Mouse (Mus musculus) ES-Bruce4 (cell line): ENCODE measurements around the gene Nwd2. TPM values are rescaled to one million over a fixed set of nuclear protein-coding genes. Genes with fewer than 3 reads are reported as not detected.

ENCODE experiments used
- H3K27ac ChIP-seq: 2 replicates; pipeline ENCODE4 v1.5.1; 2012; ENCODE audit warnings: low read length, inconsistent platforms; ENCODE audit not compliant: insufficient read depth
- H3K27me3 ChIP-seq: 2 replicates; pipeline ENCODE4 v1.6.1; 2012; ENCODE audit warnings: mild to moderate bottlenecking, low read length, inconsistent platforms; ENCODE audit not compliant: control insufficient read depth, poor library complexity, insufficient read depth, severe bottlenecking
- H3K36me3 ChIP-seq: 2 replicates; pipeline ENCODE4 v1.6.1; 2012; ENCODE audit warnings: inconsistent platforms, mild to moderate bottlenecking, low read length, moderate library complexity; ENCODE audit not compliant: control insufficient read depth, poor library complexity, insufficient read depth, severe bottlenecking
- H3K4me1 ChIP-seq: one replicate; pipeline ENCODE4 v1.8.1; 2011; ENCODE audit warnings: low read length; ENCODE audit not compliant: control insufficient read depth, insufficient read depth
- H3K4me3 ChIP-seq: 2 replicates; pipeline ENCODE4 v1.5.1; 2011; ENCODE audit warnings: low read depth, mild to moderate bottlenecking, low read length
- H3K9ac ChIP-seq: 2 replicates; pipeline ENCODE4 v1.6.1; 2012; ENCODE audit warnings: low read depth, mild to moderate bottlenecking, inconsistent platforms; ENCODE audit not compliant: poor library complexity, severe bottlenecking
- H3K9me3 ChIP-seq: replicated peaks from 2 replicates; pipeline ENCODE4 v1.6.1; 2012; ENCODE audit warnings: mild to moderate bottlenecking, low read length, inconsistent platforms; ENCODE audit not compliant: control insufficient read depth, poor library complexity, insufficient read depth, severe bottlenecking
- CTCF ChIP-seq: IDR thresholded peaks from one replicate; pipeline ENCODE4 v1.8.1; 2011; ENCODE audit warnings: low read depth, low read length
- EP300 ChIP-seq: IDR thresholded peaks from 2 replicates; pipeline ENCODE4 v1.6.1; 2011; ENCODE audit warnings: low read depth, low read length; ENCODE audit not compliant: insufficient read depth
- POLR2A ChIP-seq: IDR thresholded peaks from one replicate; pipeline ENCODE4 v1.8.1; 2011; ENCODE audit warnings: low read length; ENCODE audit not compliant: insufficient read depth
- polyA plus RNA-seq: library from polyadenylated mRNA; stranded (reverse); fragments of >200 nt; gene quantifications from 2 replicates; pipeline ENCODE4 v1.2.4, GENCODE M21; 2011; ENCODE audit warnings: low read depth; ENCODE audit not compliant: missing spikeins, insufficient read depth, insufficient read length

Gene Nwd2
- not detected in 2 replicates for polyA plus RNA-seq

GRCm38 (mm10) chr5:63649070-63649532 lies at the start of gene Nwd2:
Gene Nwd2 (plus strand): TSS chr5:63649102.
- H3K4me3 ChIP-seq, result peak within 1 kb of the TSS; percentile 48
- H3K27me3 ChIP-seq, result peaks cover 15% of the 10 kb centered on the region
- H3K27ac ChIP-seq, result no peak within 1 kb of the TSS

GRCm38 (mm10) chr5:63607447-63607846 lies 41.5 kb upstream of the Nwd2 start:
- Histone ChIP-seq H3K27me3 (no peaks in the 10 kb centered on the region), H3K4me1 (no peaks in the 10 kb centered on the region), H3K27ac (no peak overlapping the region), H3K36me3 (no peaks in the 10 kb centered on the region), H3K9me3 (no peaks in the 10 kb centered on the region), H3K9ac (no peak overlapping the region), H3K4me3 (no peak overlapping the region)
- TF ChIP-seq POLR2A, result no peak
- no peak for TF ChIP-seq EP300
- TF ChIP-seq CTCF, result no peak

More at GRCm38 (mm10) chr5:63649070-63649532, at the start of gene Nwd2:
- no peaks in the 10 kb centered on the region for H3K36me3 ChIP-seq
- no peaks in the 10 kb centered on the region for H3K9me3 ChIP-seq
- peak within 1 kb of the TSS; percentile 44 for H3K9ac ChIP-seq
- no peak for TF ChIP-seq CTCF
- TF ChIP-seq POLR2A, result no peak
- no peak for TF ChIP-seq EP300
- H3K4me1 ChIP-seq, result no peaks in the 10 kb centered on the region

- H3K27me3 ChIP-seq, result no peaks in the 10 kb centered on the region
- H3K9ac ChIP-seq, result no peak overlapping the region
- H3K27ac ChIP-seq, result no peak overlapping the region
- H3K36me3 ChIP-seq, result no peaks in the 10 kb centered on the region
- no peaks in the 10 kb centered on the region for H3K9me3 ChIP-seq
- H3K4me3 ChIP-seq, result no peak overlapping the region
- TF ChIP-seq EP300 (no peak), POLR2A (no peak), CTCF (no peak)
- no peaks in the 10 kb centered on the region for H3K4me1 ChIP-seq
Measured at GRCm38 (mm10) chr5:63616792-63617668, 31.9 kb upstream of the Nwd2 start.

DNA sequence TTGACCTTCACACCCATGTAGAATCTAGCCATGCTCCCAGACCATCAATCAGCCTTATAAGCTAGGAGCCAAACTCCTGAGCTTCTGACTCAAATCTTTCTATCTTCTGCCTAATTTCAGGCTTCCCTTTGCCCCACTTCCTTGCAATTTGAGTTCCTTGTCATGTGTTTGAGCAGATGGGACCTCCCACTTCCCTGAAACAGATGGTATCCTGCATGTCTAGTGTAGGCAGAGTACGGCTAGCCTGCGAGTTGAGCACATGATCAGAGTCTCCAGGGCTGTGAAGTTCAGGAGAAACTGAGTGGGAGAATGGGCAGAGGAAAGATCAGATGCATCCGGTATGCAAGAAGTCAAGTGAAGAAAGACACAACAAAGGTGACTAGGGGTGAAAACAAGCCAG lies 24.8 kb upstream of the Nwd2 start:
- no peak overlapping the region for H3K9ac ChIP-seq
- H3K27me3 ChIP-seq, result no peaks in the 10 kb centered on the region
- no peaks in the 10 kb centered on the region for H3K4me1 ChIP-seq
- H3K36me3 ChIP-seq, result no peaks in the 10 kb centered on the region
- H3K27ac ChIP-seq, result no peak overlapping the region
- H3K4me3 ChIP-seq, result no peak overlapping the region
- H3K9me3 ChIP-seq, result no peaks in the 10 kb centered on the region
- TF ChIP-seq CTCF, result no peak
- no peak for TF ChIP-seq EP300
- TF ChIP-seq POLR2A, result no peak

- H3K36me3 ChIP-seq, result no peaks in the 10 kb centered on the region
- H3K9me3 ChIP-seq, result no peaks in the 10 kb centered on the region
- H3K9ac ChIP-seq, result no peak overlapping the region
- TF ChIP-seq EP300 (no peak), POLR2A (no peak), CTCF (no peak)
- H3K27me3 ChIP-seq, result no peaks in the 10 kb centered on the region
- no peaks in the 10 kb centered on the region for H3K4me1 ChIP-seq
- H3K4me3 ChIP-seq, result no peak overlapping the region
- H3K27ac ChIP-seq, result no peak overlapping the region
Measured at GRCm38 (mm10) chr5:63627832-63628530, 20.9 kb upstream of the Nwd2 start.

- Histone ChIP-seq H3K27me3 (no peaks in the 10 kb centered on the region), H3K9ac (no peak overlapping the region), H3K27ac (no peak overlapping the region), H3K9me3 (no peaks in the 10 kb centered on the region), H3K4me3 (no peak overlapping the region), H3K36me3 (no peaks in the 10 kb centered on the region), H3K4me1 (no peaks in the 10 kb centered on the region)
- TF ChIP-seq POLR2A, result no peak
- TF ChIP-seq EP300, result no peak
- TF ChIP-seq CTCF, result no peak
Measured at GRCm38 (mm10) chr5:63628531-63628871, 20.4 kb upstream of the Nwd2 start.
